Mouse (Mus musculus): ENCODE measurements around the gene Igdcc3.
A peak's percentile ranks its signal among the peaks of the same experiment; 100 is the strongest.
"Not testable (repeated sequence)": the region's sequence is repeated elsewhere in the genome, so short reads cannot be mapped to it uniquely, and the experiment has no call there.

Gene Igdcc3

DNA sequence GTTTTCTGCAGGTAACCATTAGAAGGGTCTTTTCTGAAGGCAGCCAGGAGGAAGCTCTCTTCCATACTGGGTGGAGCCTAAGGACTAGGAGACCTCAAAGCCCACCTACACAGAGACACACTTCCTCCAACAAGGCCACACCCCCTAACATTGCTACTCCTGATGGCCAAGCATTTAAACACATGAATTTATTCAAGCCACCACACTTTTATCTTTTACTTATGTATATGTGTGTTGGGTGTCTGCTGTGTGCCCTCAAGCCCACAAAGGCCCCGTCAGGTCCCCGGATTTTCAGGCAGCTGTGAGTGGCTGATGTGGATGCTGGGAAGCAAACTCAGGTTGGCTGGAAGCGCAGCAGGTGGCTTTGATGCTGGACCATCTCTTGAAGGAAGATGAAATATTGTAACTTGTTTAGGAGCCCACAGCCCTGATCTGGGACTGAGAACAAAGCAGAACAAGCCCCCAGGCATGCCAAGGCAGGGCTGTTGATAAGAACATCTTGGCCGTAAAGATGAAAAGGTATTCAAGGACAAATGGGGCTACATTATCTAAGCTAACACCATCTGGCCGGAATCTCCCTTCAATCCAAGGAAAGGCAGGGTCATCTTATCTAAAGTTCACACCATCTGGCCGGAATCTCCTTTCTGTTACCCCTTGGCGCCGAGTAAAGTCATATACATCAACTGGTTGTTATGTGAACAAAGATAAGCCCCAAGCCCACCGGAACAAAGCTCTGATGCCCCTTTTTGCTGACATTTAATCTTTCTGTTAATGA is 66.2 kb downstream of the Igdcc3 start:
- not testable (repeated sequence) for DNase-seq

DNA sequence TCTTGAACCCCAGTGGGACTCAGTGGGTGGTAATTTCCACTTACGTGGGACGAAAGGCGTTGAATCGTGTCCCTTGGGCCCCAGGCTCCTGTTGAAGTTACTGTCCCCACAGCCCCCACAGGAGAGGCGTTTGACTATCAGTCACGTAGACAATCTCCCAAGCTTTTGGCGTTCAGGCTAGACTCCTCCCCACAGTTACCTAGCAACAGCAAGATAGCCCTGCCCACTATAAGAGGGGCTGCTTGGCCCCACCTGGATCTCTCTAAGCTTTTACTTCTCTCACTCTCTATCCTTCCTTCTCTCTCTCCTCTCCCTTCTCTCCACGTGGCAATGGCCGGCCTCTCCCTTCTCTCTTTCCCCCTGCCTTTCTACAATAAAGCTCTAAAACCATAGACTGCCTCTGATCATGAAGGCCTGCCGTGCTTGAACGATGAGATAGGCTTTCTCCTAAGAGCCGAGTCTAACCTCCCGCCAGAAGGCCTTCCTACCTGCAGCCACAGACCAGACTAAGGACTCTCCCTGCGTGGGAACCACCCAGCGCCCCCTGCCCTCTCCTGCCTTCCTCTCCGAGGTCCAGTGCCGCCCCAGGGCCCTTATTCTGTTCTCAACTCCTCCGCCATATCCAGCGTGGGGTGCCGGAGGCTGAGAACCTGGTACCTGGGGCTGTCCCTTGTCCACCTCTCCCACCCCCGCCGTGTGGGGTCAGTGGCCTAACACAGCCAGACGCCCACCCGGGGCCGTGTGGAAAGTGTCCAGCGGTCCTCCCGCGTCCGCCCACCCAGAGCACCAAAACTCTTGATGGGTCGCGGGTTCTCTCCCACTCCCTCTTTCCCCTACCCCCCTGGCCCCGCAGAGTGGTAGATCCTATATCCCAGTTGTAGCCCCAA is 67.5 kb downstream of the Igdcc3 start:
- no peak for DNase-seq

DNA sequence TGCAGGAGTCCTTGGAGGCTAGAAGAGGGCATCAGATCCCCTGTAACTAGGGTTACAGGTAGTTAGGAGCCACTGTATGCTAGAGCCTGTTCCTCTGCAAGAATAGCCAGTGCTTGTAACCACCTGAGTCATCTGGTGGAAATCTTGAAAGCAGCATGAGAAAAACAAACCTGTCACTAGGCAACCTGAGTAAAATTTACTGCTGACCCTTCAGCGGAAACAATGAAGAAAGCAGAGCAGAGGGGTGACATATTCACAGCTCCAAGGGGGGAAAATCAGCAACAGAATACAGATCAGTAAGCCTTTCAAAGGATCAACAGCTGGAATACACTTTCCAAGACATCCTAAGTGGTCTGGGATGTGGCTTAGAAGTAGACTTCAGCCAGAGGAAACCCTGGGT is 70.6 kb downstream of the Igdcc3 start:
- no peak for DNase-seq

DNA sequence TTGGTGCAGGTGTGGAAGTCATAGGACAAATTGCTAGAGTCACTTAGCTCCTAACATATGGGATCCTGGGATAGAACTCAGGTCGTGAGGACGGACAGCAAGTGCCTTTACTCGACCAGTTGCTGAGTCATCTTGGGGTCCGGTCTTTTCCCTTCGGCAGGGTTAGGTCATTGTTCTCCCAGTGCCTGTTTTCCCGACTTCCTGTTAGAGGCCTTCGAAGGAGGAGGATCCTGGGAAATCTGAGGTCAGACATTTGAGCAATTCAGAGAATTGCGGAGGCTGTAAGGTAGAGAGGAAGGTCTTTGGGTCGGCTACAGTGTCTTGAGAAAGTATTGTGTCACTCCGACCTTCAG is 73.4 kb downstream of the Igdcc3 start:
- DNase-seq, result no peak

- DNase-seq, result peak; percentile 91
Observed at GRCm38 (mm10) chr9:65214778-65215493, 73.9 kb downstream of the Igdcc3 start.

GRCm38 (mm10) chr9:65215494-65216126 is 74.6 kb downstream of the Igdcc3 start:
- no peak for DNase-seq

DNA sequence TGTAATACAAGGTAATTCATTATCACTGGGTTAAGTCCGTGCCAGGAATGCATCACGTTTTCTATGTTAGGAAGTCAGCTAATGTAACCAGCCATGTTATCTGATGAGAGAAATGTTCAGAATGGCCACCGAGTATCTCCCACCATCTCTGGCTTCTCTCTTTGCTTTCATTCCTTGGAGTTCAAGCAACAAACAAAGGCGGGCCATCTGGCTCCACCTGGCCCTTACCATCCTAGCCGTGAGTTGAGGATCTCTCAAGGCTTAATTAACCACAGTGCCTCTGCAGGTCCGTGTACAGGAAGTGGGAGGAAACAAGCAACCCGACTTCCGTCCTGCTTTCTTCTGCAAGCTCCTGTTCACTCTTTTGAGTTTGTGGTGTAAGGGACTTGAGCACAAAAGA is 76.0 kb downstream of the Igdcc3 start:
- no peak for DNase-seq

DNA sequence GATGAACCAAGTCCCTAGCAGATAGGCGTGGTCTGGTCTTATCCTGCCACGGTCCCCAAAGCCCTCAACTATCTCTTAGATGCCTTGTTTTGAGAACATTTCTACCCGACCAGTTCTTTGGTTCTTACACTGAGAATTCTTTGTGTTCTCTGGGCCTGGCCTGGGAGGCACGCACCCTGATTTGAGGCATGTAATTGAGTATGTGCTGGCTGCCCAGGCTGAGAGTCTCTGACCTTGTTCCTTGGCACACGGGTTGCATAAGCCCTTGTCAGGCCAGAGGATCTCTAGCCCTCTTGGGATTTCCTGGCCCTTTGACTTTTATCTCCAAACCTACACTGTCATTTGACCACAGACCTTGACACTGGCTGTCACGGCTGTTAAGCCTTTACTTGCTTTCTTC is 76.7 kb downstream of the Igdcc3 start:
- no peak for DNase-seq

- DNase-seq, result no peak
Observed at GRCm38 (mm10) chr9:65218916-65219315, 77.9 kb downstream of the Igdcc3 start.

DNA sequence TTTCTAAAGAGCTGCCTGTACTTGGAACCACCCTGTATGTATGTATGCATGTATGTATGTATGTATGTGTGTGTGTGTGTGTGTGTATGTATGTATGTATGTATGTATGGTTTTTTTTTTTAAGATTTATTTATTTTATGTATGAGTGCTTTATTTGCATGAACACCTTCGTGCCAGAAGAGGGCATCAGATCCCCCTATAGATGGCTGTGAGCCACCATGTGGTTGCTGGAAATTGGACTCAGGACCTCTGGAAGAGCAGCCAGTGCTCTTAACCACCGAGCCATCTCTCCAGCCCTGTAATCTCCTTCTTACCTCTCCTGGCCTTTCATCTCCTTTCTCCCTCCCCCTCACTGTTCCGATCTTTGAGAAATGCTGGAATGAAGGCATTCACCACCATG is 79.4 kb downstream of the Igdcc3 start:
- DNase-seq, result not testable (repeated sequence)

- DNase-seq, result no peak
Observed at GRCm38 (mm10) chr9:65223927-65224326, 82.9 kb downstream of the Igdcc3 start.

DNA sequence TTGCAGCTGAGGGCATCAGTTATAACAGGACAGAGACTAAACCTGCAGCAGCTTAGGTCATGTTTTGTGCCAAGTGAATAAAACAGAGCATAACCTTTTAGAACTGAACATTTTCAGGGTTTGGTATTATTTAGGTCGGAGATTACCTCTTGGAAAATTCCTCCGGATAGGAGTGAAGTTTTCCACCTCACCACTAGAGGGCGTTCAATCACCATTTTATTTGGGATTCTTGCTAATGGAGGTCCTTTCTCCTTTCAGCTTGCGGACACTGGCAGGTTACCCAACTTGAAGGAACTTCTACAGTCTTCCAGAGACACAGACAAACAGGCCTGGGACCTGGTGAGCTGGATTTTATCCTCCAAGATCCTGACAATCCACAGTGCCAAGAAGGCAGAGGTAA is 84.8 kb downstream of the Igdcc3 start:
- DNase-seq, result peak; percentile 73 to 78

DNA sequence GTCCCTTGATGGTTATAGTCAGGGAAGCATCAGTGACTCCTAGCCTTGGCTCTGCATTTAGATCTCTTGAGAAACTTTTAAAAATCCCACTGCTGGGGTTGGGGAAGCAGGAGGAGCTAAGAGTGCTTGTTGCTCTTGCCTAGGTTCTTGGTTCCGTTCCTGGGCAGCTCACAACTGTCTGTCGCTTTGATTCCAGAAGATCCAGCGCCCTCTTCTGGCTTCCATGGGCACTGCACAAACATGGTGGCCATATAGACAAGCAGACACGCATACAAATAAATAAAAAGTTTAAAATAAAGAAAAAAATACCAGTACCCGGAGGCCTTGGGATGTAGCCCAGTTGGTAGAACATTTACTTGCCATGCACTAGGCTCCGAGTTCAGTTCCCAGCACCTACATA is 89.3 kb downstream of the Igdcc3 start:
- DNase-seq, result no peak

DNA sequence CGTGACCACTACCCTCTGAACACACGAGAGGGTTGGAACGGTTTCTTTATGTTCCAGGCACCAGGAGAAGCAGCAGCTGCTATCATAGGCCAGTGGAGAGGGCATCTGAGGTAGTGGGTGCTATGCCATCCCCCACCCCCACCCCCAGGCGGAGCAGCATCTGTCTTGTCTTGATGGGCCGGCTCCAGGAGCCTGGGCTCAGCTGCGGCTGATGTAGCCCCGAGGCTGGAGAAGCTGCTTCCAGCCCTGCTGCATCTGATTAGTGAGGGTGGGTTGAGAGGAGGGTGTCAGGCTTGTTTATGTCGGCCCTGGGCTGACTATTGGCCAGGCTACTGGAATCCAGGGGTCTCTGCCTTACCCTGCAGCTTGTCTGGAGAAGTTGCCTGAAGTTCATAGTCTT is 90.3 kb downstream of the Igdcc3 start:
- peak; percentile 56 to 61 for DNase-seq

GRCm38 (mm10) chr9:65233243-65233985 is 92.4 kb downstream of the Igdcc3 start:
- no peak for DNase-seq

DNA sequence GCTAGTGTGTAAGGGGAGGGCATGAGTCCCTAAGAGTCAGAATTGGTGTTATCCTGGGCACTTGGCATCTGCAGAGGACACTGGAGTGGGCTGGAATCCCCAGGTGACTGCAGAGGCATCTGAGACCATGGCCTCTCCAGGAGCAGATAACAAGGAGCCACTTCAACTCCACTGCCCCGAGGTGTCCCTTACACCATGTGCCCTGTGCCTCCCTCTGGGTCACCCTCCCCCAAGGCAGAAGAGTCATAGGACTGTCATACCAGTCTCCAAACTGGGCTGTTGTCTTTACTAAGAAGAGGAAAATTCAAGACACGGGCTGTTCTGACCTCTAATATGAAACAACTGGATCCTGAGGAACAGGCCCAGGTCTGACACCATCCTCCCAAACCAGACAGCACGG is 93.7 kb downstream of the Igdcc3 start:
- no peak for DNase-seq
